Mouse (Mus musculus) urinary bladder, adult 18-20 months (tissue): ENCODE results near the gene Fkbp6.

Experiments
- DNase-seq, 2 experiments: peaks; one replicate each; pipeline ENCODE4 v3.0.0; 2022; ENCODE audit warnings: low spot score in 2 of 2, mixed read lengths in 2 of 2

Gene Fkbp6

DNA sequence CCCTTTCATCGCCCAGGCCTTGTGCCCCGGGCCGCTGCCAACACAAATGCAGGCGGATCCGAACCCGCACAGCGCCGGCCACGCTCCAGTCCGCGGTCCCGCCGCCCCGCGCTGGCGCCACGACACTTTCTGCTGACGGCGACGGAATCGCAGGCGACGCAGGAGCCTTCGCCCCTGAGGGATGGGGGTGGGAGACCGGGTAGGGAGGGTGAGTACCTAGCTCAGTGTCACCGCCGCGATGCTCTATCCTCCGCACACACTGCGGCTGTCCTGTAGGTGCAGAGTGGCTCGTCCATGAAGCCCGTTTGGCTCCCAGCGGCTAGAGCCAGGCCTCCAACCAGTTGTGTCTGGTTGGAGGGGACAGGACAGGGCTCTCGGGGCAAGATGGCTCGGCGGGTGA, 73.2 kb downstream of the Fkbp6 start:
- DNase-seq: no peak

DNA sequence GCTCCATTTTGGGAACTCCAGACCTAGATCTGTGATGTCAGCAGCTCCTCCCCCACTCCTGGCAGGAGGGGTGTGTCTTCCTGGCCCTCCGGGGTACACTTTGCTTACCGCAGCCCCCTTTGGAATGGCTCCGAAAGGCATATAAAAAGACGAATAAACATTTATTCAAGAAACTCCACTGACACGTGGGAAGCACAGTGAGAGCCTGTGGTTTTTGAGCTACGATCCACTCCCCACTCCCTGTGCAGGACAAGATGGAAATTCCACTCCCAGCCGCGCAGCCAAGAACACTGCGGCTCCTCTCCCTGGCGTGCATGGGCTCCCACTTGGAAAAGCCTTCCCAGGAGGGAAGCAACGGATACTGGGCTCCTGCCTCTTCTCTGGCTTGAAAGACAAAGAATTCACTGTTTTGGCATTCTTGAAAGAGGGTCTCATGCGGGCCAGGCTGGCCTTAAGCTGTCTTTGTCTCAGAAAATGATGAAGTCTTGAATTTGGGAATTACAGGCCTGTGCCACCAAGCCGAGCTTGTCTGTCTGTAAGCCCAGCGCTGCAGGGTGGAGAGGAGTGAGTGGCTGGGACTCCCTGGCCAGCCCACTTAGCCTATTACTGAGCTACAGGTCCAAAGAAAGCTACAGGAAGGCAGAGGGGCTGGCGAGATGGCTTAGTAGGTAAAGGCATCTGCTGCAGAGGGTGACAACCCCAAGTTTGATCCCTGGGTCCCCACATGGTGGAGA, 75.0 kb downstream of the Fkbp6 start:
- DNase-seq: no peak

DNA sequence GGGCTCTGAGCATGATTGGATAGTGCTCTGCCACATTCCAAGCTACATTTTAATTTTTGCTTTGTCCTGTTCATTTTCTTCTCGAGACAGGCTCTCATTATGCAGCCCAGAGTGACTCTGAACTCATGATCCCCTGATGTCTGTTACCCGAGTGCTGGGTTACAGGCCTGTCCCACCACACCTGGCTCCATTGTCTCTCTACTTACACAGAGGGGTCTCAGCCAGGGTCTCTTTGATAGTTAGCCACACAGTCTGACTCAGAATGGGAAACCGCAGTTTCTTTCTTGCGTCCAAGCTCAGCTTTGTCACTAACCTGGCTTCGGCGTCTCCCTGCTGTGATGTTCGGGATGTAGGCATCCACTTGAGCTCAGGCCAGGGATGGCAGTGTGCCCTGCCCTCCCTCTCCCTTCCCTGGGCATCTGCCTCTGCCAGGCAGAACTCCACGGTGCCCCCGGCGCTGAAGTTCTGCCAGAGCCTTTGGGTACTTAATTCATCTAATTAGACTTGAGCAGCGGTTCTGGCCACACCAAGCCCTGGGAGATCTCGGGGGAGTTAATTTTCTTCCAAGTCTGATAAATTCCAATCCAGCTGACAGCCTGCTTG, 78.2 kb downstream of the Fkbp6 start:
- no peak for DNase-seq

DNA sequence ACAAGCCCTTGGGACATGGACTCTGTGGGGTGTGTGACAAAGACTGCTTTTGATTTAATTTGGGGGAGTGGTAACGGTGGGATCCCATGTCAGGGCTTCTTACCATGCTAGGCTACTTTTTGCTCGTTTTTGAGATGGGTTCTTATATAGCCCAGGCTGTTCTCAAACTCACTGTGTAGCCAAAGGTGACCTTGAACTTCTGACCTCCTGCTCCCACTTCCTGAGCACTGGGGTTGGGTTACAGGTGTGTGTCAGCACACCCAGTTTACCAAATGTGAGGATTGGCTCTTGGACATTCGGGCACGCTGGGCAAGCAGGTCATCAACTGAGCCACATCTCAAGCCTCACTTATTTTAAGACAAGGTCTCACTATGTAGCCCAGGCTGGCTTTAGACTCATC, 79.5 kb downstream of the Fkbp6 start:
- DNase-seq: no peak

DNA sequence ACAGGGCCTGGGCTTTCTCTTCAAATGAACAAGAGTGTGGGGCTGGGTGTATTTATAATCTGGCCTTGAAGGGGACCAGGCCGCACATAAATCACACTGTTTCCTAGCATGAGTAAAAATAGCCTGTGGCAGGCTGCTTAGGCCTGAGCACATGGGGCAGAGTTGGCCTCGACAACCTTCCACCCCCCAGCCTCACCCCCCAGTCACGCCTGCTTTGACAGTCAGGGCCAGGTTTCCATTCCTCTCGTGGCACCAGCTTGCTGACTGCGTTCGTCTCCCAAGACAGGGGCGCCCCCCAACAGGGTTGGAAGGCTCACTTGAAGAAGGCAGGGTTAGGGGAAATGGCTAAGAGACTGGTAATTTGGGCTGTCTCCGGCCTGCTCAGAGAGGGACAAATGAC, 80.4 kb downstream of the Fkbp6 start:
- no peak for DNase-seq

DNA sequence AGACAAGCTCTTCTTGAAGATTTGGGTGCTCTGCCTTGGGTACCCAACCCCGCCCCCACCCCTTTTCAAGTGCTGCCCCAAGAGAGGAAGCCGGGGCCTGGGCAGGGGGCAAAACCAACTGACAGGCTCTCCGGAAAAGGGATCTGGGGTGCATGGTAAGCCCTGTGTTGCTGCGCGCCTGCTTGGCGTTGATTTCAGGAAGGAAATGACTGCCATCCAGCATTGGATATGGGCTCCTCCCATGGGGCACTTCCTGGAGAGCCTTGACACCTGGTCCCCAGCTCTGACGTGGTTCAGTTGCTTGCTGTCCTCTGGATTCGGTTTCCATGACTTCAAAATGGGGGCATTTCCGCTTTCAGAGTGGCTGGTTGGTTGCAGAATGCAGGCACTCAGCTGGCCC, 85.3 kb downstream of the Fkbp6 start:
- DNase-seq: no peak

DNA sequence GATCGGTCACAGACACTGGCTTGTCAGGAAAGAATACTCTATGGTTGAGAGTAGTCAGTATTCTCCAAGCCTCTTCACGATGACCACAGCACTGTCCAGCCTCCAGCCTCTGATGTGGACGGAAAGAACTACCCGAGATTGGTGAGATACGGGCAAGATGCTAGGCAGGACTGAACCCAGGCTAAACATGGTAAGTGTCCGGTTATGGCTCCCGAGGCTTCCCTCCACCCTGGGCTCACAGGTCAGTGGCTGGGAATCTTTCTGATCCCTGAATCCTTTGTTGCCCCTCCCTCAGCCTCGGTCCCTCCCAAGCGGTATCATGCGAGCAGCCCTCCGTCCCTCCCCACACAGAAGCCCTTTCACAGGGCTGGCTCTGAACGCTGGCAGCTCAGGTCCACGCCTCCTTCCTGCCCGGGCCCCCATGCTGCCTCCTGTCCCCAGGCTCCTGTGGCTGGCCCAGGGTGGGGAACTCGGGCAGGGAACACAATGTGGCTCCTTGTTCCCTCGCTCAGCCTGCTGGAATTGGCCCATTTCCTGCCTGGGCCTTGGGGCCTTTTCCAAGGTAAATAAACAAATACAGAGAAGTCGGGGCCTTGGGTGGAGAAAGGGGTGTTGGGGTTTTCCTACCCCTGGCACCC, 85.9 kb downstream of the Fkbp6 start:
- no peak for DNase-seq

DNA sequence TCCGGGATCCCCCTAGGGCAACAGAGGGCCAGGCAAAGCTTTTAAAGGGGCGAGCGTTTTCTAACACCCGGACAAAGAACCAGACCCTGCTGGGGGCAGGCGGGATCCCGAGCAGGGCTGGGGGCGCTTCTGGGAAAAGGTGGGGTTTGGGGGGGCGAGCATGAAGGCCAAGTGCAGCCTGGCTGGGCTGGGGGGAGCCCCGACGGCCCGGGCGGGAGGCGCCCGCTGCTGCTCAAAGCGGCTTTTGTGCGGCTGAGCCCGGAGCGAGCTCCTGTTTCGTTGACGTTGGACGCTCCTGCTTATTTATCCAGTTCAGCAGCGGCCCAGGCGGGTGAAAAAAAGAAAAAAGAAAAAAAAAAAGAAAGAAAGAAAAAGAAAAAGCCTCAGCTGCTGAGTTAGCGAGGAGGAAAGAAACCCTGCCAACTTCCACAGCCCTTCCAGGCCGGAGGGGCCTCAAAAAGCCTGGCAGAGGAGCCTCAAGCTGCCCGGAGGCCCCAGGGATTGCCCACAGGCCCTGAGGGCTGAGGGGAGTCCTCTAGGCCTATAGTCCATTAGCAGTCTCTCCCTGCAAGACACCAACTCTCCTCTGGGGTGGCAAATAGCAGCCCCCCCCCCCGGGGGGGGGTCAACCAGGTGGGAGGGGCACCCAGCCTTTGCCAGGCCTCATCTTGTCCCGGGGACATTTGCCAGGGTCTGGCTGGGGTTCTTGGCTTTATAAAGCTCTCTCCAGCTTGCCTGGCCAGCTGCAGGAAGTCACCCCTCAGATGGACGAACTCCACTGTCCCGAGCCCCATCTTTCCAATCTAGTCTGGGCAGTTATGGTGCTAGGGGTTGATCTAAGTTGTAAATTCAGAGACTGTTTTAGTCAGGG, 91.3 kb downstream of the Fkbp6 start:
- no peak for DNase-seq

DNA sequence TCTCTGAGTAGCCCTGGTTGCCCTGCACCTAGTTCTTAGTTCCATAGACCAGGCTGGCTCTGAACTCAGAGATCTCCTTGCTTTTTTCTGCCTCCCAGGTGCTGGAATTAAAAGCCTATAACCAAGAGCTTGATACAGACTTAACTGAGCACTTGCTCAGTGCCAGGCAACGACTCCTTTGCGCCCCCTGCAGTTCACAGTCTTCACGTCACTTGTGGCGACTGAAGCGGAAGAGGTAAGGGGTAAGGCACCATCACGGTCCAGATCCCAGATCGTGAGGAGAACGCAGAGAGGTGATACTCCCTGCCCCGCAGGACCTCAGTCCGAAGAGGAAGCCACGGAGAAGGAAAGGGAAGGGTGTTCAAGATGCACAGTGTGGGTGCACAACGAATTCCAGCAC, 92.3 kb downstream of the Fkbp6 start:
- DNase-seq: no peak

DNA sequence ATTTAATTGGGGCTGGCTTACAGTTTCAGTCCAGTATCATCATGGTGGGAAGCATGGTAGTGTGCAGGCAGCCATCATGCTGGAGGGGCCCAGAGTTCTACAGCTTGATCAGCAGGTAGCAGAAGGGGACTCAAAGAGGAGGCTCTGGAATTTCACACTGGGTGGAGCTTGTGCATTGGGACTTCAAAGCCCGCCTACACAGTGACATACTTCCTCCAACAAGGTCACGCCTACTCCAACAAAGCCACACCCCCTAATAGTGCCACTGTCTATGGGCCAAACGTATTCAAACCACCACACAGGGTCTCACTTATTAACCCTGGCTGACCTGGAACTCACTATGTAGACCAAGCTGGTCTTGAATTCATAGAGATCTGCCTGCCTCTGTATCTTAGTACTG, 93.7 kb downstream of the Fkbp6 start:
- DNase-seq: no peak

DNA sequence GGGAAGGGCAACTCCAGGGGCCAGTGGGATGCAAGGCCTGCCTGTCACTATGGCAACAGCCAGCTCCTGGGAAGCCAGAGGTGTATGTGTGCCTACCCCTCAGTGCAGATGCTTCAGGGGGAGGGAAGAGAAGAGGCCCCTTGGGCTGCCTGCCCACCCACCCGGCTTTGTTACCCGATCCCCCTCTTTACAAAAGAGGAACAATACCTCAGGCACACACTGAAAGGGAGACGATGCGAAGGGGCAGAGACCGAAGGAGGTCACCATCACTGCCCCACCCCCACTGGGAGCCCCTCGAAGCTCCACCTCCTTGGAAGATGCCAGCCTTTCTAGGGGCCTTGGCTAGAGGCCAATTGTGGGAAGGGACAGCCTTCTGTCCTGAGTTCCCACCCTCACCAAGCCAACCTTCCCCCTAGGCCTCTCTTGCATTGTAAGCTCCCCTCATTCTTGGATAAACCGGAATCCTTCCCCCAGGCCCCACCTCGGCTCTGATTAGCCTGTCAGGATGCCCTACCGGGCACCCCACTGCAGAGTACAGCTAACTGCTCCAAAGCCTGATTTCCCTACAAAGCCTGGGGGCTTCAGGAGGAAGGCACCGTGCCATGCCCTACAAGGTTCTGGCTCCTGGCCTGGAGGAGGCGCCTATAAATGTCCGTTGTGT, 96.0 kb downstream of the Fkbp6 start:
- no peak for DNase-seq

DNA sequence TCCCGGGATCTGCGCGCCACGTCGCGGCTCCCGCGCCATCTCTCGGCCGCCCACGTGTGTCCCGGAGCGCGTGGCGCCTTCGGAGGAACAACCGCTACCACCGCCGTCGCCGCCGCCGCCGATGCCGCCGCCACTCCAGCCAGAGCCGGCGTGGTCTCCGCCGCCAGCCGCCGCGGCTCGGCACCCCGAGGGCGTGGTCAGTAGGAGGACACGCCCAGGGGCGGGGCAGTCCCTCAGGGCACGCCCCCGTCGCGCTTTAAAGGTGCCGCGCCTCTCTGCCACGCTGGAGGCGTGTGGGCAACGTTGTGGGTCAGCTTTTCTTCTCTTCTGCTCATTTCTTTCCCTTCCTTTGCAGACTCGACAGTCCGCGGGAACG, 98.8 kb downstream of the Fkbp6 start, which contains the start of gene Fzd9:
Fzd9 (minus strand) TSS at position 152 of the 376 bp plus-strand sequence.
- DNase-seq: peak; percentile 56 to 68

DNA sequence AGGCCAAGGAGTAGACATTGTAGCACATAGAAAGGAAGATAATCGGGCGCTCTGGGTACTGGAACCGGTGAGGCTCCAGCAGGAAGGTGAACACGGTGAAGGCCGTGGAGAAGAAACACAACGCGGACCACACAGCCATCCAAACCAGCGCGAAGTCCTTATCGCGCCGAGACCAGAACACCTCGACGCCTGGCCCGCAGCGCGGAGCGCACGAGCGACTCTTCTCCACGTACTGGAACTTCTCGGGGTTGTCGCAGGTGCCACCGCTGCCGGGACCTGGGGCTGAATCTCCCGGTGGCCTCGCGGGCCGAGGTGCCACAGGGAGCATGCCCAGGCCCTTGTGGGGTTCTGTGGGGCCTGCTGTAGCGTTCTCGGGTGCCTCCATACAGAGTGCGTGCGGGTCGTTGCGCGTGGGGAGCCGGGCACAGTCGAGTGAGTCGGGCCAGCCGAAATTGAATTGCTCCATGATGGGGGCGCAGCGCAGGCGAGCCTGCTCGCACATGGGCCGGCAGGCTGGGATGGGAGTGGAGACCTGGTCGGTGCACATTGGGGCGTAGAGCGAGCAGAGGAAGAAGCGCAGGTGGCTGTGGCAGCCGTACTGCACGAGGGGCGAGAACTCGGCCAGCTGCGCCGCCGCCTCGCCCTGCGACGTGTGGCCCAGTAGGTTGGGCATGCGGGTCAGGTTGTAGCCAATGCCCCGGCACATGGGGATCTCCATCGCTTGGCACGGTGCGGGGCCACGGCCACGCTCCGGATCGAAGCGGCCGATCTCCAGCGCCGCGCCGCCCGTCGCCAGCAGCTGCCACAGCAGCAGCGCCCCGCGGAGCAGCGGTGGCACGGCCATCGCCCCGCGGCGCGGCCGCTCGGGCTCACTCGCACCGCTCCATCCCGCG, 99.4 kb downstream of the Fkbp6 start:
- DNase-seq: peak in 1 of 2 experiments; percentile 34

DNA sequence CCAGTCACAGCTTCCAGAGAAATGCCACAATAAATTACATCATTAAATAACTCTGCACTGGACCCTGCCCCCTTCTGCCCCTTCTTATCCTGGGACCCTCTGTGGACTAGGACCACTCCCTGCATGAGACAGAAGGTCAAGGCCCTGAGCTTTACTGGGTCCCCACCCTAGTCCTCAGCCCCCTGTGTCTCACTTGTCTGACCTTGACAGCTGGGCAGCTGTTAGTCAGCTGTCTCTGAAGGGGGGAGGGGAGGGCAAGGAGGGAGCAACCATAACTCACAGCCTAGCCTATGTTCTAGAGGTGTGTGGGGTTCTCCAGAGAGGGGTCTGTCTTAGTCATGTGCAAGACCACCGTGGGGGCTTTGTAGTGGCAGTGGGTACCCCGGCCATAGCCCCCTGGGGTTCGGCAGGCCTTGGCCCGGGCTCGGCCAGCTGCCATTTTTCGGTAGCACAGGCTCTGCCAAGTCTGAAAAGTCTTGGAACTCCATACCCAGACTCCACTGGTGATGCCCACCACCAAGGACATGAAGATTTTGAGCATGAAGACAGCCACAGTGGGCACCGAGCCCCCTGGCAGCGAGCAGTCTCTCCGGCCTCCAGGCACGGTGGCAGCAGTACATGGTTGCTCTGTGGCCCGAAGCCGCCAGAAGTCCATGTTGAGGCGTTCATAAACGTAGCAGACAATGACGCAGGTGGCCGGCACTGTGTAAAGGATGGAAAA, 100.7 kb downstream of the Fkbp6 start:
- DNase-seq: no peak

DNA sequence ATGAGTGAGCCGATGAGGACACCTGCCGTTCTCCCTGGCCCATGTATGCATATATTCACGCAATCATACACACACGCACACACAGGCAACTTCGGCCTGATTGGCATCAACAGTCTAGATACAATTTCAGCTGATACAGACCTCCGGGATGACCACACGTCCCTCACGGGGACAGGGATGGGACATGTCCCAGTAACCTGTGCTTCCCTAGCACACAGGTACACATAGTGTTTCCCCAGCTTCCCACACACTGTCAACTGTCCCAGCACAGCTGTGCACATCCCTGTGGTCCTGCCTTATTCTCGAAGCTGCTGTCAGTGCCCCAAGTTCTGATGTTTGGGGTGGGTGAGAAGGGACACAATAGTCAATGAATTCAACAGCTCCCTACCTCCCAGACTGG, 102.5 kb downstream of the Fkbp6 start:
- DNase-seq: no peak

DNA sequence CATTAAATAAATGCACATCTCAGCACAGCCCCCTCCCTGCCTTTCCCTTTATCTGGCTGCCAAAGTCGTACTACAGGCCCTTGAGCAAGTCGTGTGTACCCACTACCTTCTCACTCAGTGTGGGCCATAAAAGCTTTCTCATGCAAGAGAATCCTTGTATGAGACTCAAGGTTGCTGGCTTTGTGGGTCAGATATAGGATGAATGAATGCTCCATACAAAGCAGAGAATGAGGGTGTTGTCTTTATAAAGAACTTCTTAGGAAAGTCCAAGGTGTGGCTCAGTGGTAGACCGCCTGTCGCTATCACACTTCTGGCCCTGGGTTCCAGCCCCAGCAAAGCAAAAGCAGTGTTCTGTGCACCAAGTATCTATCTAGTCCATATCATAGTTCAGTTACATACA, 103.3 kb downstream of the Fkbp6 start:
- no peak for DNase-seq

DNA sequence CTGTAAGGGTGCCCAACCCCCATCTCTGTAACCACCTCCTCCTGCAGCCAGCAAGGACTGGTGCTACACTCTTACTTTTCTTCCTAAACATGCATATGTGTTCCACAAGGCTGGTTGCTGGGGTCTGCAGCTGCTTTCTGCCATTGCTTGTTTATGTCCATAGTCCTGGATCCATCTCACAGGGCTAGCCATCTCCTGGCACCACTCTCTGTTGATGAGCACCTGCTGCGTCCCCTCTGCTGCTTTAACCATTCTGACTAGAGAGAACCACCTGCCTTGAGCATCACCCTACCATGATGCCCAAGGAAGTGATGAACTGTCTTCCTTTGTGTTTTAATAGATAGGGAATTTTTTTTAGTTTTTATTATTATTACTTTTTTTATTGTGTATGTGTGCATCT, 106.7 kb downstream of the Fkbp6 start:
- no peak for DNase-seq

DNA sequence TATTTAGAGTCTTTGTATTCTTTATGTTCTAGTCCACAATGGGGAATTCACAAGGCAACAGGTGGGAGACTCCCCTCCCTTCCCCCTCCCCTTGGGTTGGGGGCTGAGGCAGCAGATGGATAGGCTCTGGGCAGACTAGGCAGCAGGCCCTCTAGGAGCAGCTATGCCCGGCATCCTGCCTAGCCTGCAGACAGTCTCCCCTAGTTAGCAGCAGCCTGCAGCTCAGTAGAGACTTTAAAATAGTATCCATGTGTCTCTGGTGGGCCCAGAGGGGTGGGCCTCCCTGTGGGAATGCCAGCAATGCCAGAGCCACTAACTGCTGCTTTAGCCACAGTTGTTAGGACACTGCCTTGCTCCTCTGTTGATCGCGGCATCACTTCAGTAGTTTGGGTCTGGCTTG, 107.2 kb downstream of the Fkbp6 start:
- DNase-seq: no peak

DNA sequence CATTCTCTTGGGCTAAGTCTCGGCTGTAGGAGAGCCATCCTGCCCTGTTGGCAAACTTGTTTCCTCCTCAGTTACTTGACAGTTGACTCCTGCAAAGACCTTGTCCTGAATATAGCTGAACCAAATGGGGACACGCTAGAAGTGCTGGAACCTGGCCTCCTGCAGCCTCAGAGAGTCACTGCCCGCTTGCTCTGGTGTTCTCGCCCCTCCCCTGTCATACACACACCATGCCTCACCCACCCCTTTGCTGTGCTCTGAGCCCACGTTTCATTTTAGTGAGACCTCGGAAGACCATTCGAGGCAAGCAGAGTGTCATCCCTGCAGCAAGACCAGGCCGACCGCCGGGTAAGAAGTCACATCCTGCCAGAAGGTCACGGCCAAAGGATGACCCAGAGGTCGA, 107.7 kb downstream of the Fkbp6 start:
- no peak for DNase-seq
